7 mouse cellular contexts compared by ENCODE assay signal in genomic region chr12:98734246-98734879, GRCm38 (mm10). TPM values are rescaled to one million over a fixed set of nuclear protein-coding genes. Genes with fewer than 3 reads are reported as not detected.
A peak's percentile ranks its signal among the peaks of the same experiment; 100 is the strongest.
DNase-seq lines count a peak whose midpoint lies in the region; ATAC-seq and TF ChIP-seq lines count a peak whose summit lies in the region.

No protein-coding gene starts in this region.

- no peak for TF ChIP-seq CTCF in small intestine, adult 2 months (IDR thresholded peaks at IDR 0.05; ENCODE audit: extremely low read depth, insufficient read length, insufficient replicate concordance, low read depth, low read length)

- peak overlapping the region; percentile 53 for H3K4me3 ChIP-seq in embryonic facial prominence, embryonic 11.5 days (ENCODE audit: low read depth, low read length)
- H3K4me3 ChIP-seq in limb, embryonic 11.5 days (ENCODE audit: low read depth, low read length) = peak overlapping the region; percentile 49
- peak overlapping the region; percentile 59 for H3K4me3 ChIP-seq in midbrain, embryonic 13.5 days (replicated peaks)
- peak overlapping the region; percentile 92 for H3K4me3 ChIP-seq in small intestine, adult 2 months (ENCODE audit: low read depth, low read length)

- under 1% methylated on average over 30 of the region's 30 CpGs for WGBS in embryonic facial prominence, embryonic 11.5 days
- under 1% methylated on average over 30 of the region's 30 CpGs for WGBS in limb, embryonic 11.5 days
- WGBS in midbrain, embryonic 13.5 days = 1% methylated on average over 30 of the region's 30 CpGs
- under 1% methylated on average over 30 of the region's 30 CpGs for WGBS in small intestine, adult 2 months

- no peaks in the 10 kb centered on the region; the same call in 1 of the 2 replicates for H3K4me1 ChIP-seq in embryonic facial prominence, embryonic 11.5 days (ENCODE audit: control insufficient read depth, insufficient read depth, low read length)
- H3K4me1 ChIP-seq in limb, embryonic 11.5 days (ENCODE audit: control insufficient read depth, insufficient read depth, low read length) = peaks cover 12% of the 10 kb centered on the region
- peaks cover 41% of the 10 kb centered on the region for H3K4me1 ChIP-seq in midbrain, embryonic 13.5 days (replicated peaks)
- H3K4me1 ChIP-seq in small intestine, adult 2 months (ENCODE audit: control insufficient read depth, insufficient read depth, insufficient read length, low read length) = peaks cover 11% of the 10 kb centered on the region

- peak; percentile 82 for ATAC-seq in embryonic facial prominence, embryonic 11.5 days (replicated peaks; ENCODE audit: insufficient number of reproducible peaks, low FRiP score, low TSS enrichment, low read depth)
- peak; percentile 80 for ATAC-seq in limb, embryonic 11.5 days (ENCODE audit: insufficient number of reproducible peaks, low FRiP score, low TSS enrichment, low read depth)
- peak; percentile 89 for ATAC-seq in midbrain, embryonic 13.5 days

- peak overlapping the region; percentile 74 for H3K4me2 ChIP-seq in embryonic facial prominence, embryonic 11.5 days (ENCODE audit: low read depth, low read length)
- H3K4me2 ChIP-seq in limb, embryonic 11.5 days (ENCODE audit: low read depth, severe bottlenecking) = peak overlapping the region; percentile 54
- peak overlapping the region; percentile 78 for H3K4me2 ChIP-seq in midbrain, embryonic 13.5 days (replicated peaks)

- H3K27ac ChIP-seq in embryonic facial prominence, embryonic 11.5 days (replicated peaks; ENCODE audit: low read depth, low read length) = no peak overlapping the region
- H3K27ac ChIP-seq in limb, embryonic 11.5 days (replicated peaks; ENCODE audit: low read depth, low read length) = no peak overlapping the region
- H3K27ac ChIP-seq in midbrain, embryonic 13.5 days = peak overlapping the region; percentile 41; the same call in 1 of the 2 replicates
- H3K27ac ChIP-seq in small intestine, adult 2 months (ENCODE audit: insufficient read depth, low read depth, low read length) = peak overlapping the region; percentile 33

- H3K27me3 ChIP-seq in embryonic facial prominence, embryonic 11.5 days (ENCODE audit: control insufficient read depth, insufficient read depth, low read length) = no peaks in the 10 kb centered on the region
- peaks cover 8% of the 10 kb centered on the region for H3K27me3 ChIP-seq in limb, embryonic 11.5 days (ENCODE audit: control insufficient read depth, insufficient read depth, low read length)
- peaks cover 13% of the 10 kb centered on the region for H3K27me3 ChIP-seq in midbrain, embryonic 13.5 days
- no peaks in the 10 kb centered on the region for H3K27me3 ChIP-seq in small intestine, adult 2 months (ENCODE audit: control insufficient read depth, insufficient read depth, low read length)

- TF ChIP-seq POLR2A in small intestine, adult 2 months (IDR thresholded peaks at IDR 0.05; ENCODE audit: low read depth, low read length) = peak; percentile 42; the same call in 1 of the 2 replicates

- peak; percentile 88 for DNase-seq in adrenal gland, postnatal 25 days
- peak; percentile 92 for DNase-seq in embryonic facial prominence, embryonic 11.5 days (ENCODE audit: low spot score)
- DNase-seq in heart, adult 11 months = peak; percentile 98
- DNase-seq in kidney, adult 18-20 months = peak; percentile 89
- peak; percentile 91 for DNase-seq in limb, embryonic 11.5 days (ENCODE audit: low spot score)

- no peaks in the 10 kb centered on the region for H3K36me3 ChIP-seq in embryonic facial prominence, embryonic 11.5 days (replicated peaks; ENCODE audit: control insufficient read depth, insufficient read depth, low read depth, low read length)
- no peaks in the 10 kb centered on the region for H3K36me3 ChIP-seq in limb, embryonic 11.5 days (ENCODE audit: control insufficient read depth, insufficient read depth, low read length)
- no peaks in the 10 kb centered on the region for H3K36me3 ChIP-seq in midbrain, embryonic 13.5 days
- H3K36me3 ChIP-seq in small intestine, adult 2 months (ENCODE audit: control insufficient read depth, insufficient read depth, low read length) = no peaks in the 10 kb centered on the region

- peak overlapping the region; percentile 64 for H3K9ac ChIP-seq in embryonic facial prominence, embryonic 11.5 days (replicated peaks; ENCODE audit: low read length)
- H3K9ac ChIP-seq in limb, embryonic 11.5 days (ENCODE audit: low read length) = peak overlapping the region; percentile 49
- peak overlapping the region; percentile 72 for H3K9ac ChIP-seq in midbrain, embryonic 13.5 days (replicated peaks)

- no peaks in the 10 kb centered on the region for H3K9me3 ChIP-seq in embryonic facial prominence, embryonic 11.5 days (replicated peaks; ENCODE audit: control insufficient read depth, low read length)
- no peaks in the 10 kb centered on the region for H3K9me3 ChIP-seq in limb, embryonic 11.5 days (ENCODE audit: control insufficient read depth, low read length)
- no peaks in the 10 kb centered on the region for H3K9me3 ChIP-seq in midbrain, embryonic 13.5 days

RNA-seq across cellular contexts. Expression of gene Ptpn21, which starts 2.8 kb away (rescaled TPM):
- total RNA-seq in adrenal gland, postnatal 25 days (2021) = 20.8 and 24.0 TPM in 2 replicates
- polyA plus RNA-seq in embryonic facial prominence, embryonic 11.5 days (2014; fragmentation: Nextera tagmentation; extraction: Ambion mirVana) = 5.3 TPM in 2 replicates
- polyA plus RNA-seq in limb, embryonic 11.5 days (2014; fragmentation: Nextera tagmentation; extraction: Ambion mirVana) = 6.2 and 6.5 TPM in 2 replicates
- 5.7 and 6.9 TPM in 2 replicates for polyA plus RNA-seq in midbrain, embryonic 13.5 days (2015; fragmentation: Nextera tagmentation; extraction: Ambion mirVana)
- polyA plus RNA-seq in small intestine, adult 2 months (2012; rRNA removed) = 9.6 and 24.7 TPM in 2 replicates

RNA-seq across cellular contexts. Expression of gene Zc3h14, which starts 12.4 kb away (rescaled TPM):
- total RNA-seq in adrenal gland, postnatal 25 days (2021) = 90.7 and 130 TPM in 2 replicates
- 174 and 182 TPM in 2 replicates for polyA plus RNA-seq in embryonic facial prominence, embryonic 11.5 days (2014; fragmentation: Nextera tagmentation; extraction: Ambion mirVana)
- polyA plus RNA-seq in limb, embryonic 11.5 days (2014; fragmentation: Nextera tagmentation; extraction: Ambion mirVana) = 158 and 170 TPM in 2 replicates
- polyA plus RNA-seq in midbrain, embryonic 13.5 days (2015; fragmentation: Nextera tagmentation; extraction: Ambion mirVana) = 116 and 124 TPM in 2 replicates
- polyA plus RNA-seq in small intestine, adult 2 months (2012; rRNA removed) = 6.7 and 14.8 TPM in 2 replicates

Comparison
In these comparisons a context has a peak if more than half of its experiments do, and no peak if none do; other contexts are left out.
1. H3K27ac ChIP-seq: peak in midbrain, embryonic 13.5 days (single experiment) and small intestine, adult 2 months (single experiment); none in embryonic facial prominence, embryonic 11.5 days (single experiment) and limb, embryonic 11.5 days (single experiment).
2. Peak in every context shown above with its lines, with median percentiles within 50 percentile points of each other: DNase-seq, ATAC-seq, H3K4me2 ChIP-seq, H3K4me3 ChIP-seq and H3K9ac ChIP-seq.